Mouse (Mus musculus) left cerebral cortex, adult 8-10 months (tissue): ENCODE results near the gene Gm9945. TPM values are rescaled to one million over a fixed set of nuclear protein-coding genes. Genes with fewer than 3 reads are reported as not detected.

Experiments
- DNase-seq, 2 experiments: peaks; one replicate each; pipeline ENCODE4 v3.0.0; 2022; ENCODE audit warnings: low spot score in 2 of 2
- total RNA-seq, 4 experiments: library from RNA; stranded (reverse); gene quantifications; 2 replicates each; pipeline ENCODE4 v1.2.4; 2022

The Gm9945 gene
- total RNA-seq, 4 experiments from 2014 or later, result 1.8 to 3.3 (median 2.1) TPM

GRCm38 (mm10) chr11:53522362-53522761, 42.4 kb downstream of the Gm9945 start:
- no peak for DNase-seq

- DNase-seq, result peak in 1 of 2 experiments; percentile 81
Observed at GRCm38 (mm10) chr11:53522930-53523329, 43.0 kb downstream of the Gm9945 start.

- no peak for DNase-seq
Observed at GRCm38 (mm10) chr11:53523545-53524405, 43.8 kb downstream of the Gm9945 start.

GRCm38 (mm10) chr11:53524905-53525304, 44.9 kb downstream of the Gm9945 start:
- no peak for DNase-seq

- DNase-seq, result no peak
Observed at GRCm38 (mm10) chr11:53525461-53525860, 45.5 kb downstream of the Gm9945 start.

- no peak for DNase-seq
Observed at GRCm38 (mm10) chr11:53528397-53529252, 48.7 kb downstream of the Gm9945 start.

- no peak for DNase-seq
Observed at GRCm38 (mm10) chr11:53529253-53529557, 49.2 kb downstream of the Gm9945 start.

- no peak for DNase-seq
Observed at GRCm38 (mm10) chr11:53530001-53530400, 50.0 kb downstream of the Gm9945 start.

Other genes with a start within 250 kb of the Gm9945 start
- gene Hspa4, start 179.7 kb upstream of the Gm9945 start, total RNA-seq, result 100 to 1,000 TPM; 154 to 178 (median 160) TPM
- 10 to 100 TPM in 2 of 4 experiments, 1 to 10 TPM in 2; 7.2 to 13.0 (median 9.8) TPM for gene Zcchc10, start 155.5 kb upstream of the Gm9945 start, total RNA-seq
- 100 to 1,000 TPM; 151 to 228 (median 194) TPM for gene Aff4, start 129.3 kb upstream of the Gm9945 start, total RNA-seq
- gene Leap2, start 57.0 kb upstream of the Gm9945 start, total RNA-seq, result not detected
- gene Uqcrq, start 49.3 kb upstream of the Gm9945 start, total RNA-seq, result 100 to 1,000 TPM; 385 to 410 (median 407) TPM
- gene Gdf9, start 49.1 kb upstream of the Gm9945 start, total RNA-seq, result 1 to 10 TPM in 1 of 4 experiments, under 1 TPM in 3; 0.42 to 1.8 (median 0.86) TPM
- gene Gm10447, start 23.1 kb upstream of the Gm9945 start, total RNA-seq, result under 1 TPM in 3 of 4 experiments, not detected in 1; 0.21 to 0.50 (median 0.49) TPM
- 1 to 10 TPM; 6.7 to 7.6 (median 7.0) TPM for gene Shroom1, start 23.0 kb upstream of the Gm9945 start, total RNA-seq
- not detected for gene Gm9837, start 9.7 kb upstream of the Gm9945 start, total RNA-seq
- 10 to 100 TPM; 62.2 to 73.5 (median 64.2) TPM for gene Sowaha, start 108 bp downstream of the Gm9945 start, total RNA-seq
- 100 to 1,000 TPM; 279 to 287 (median 284) TPM for gene Sept8, start 39.1 kb downstream of the Gm9945 start, total RNA-seq
- 100 to 1,000 TPM; 120 to 121 (median 121) TPM for gene Kif3a, start 87.2 kb downstream of the Gm9945 start, total RNA-seq
- gene Il4, start 138.5 kb downstream of the Gm9945 start, total RNA-seq, result under 1 TPM in 1 of 4 experiments, not detected in 3; 0.67 TPM
- gene Il13, start 154.5 kb downstream of the Gm9945 start, total RNA-seq, result not detected
- 10 to 100 TPM in 3 of 4 experiments, 1 to 10 TPM in 1; 9.9 to 12.1 (median 11.8) TPM for gene Rad50, start 227.2 kb downstream of the Gm9945 start, total RNA-seq
- gene Il5, start 240.6 kb downstream of the Gm9945 start, total RNA-seq, result not detected